Mouse (Mus musculus) heart, postnatal 0 days (tissue): Measurements from ENCODE around the gene 1700016D06Rik. TPM values are rescaled to one million over a fixed set of nuclear protein-coding genes. Genes with fewer than 3 reads are reported as not detected.

Experiments
- ATAC-seq: fragments of 200-750 bp; cut with Nextera tagmentation; 2 replicates; pipeline ENCODE4 v1.8.0; 2017; ENCODE audit warnings: low read depth, moderate number of reproducible peaks, moderate library complexity; ENCODE audit not compliant: insufficient read depth
- DNase-seq: peaks from one replicate; pipeline ENCODE4 v3.0.0-alpha.2; 2016; ENCODE audit warnings: low spot score
- H3K27ac ChIP-seq: fragments of 300-500 bp; sonication (generic); 2 replicates; pipeline ENCODE4 v1.5.1; 2014; ENCODE audit warnings: low read depth, mild to moderate bottlenecking
- H3K27me3 ChIP-seq: fragments of 300-500 bp; sonication (generic); 2 replicates; pipeline ENCODE4 v1.6.1; 2014; ENCODE audit warnings: low read length, mixed read lengths; ENCODE audit not compliant: control insufficient read depth, insufficient read depth
- H3K36me3 ChIP-seq: fragments of 300-500 bp; sonication (generic); replicated peaks from 2 replicates; pipeline ENCODE4 v1.6.1; 2014; ENCODE audit warnings: low read length, mixed read lengths; ENCODE audit not compliant: control insufficient read depth, insufficient read depth
- H3K4me1 ChIP-seq: fragments of 300-500 bp; sonication (generic); 2 replicates; pipeline ENCODE4 v1.6.1; 2014; ENCODE audit warnings: antibody characterized with exemption; ENCODE audit not compliant: control insufficient read depth, insufficient read depth
- H3K4me2 ChIP-seq: fragments of 300-500 bp; sonication (generic); 2 replicates; pipeline ENCODE4 v1.6.1; 2014; ENCODE audit warnings: low read depth, mild to moderate bottlenecking, low read length, moderate library complexity
- H3K4me3 ChIP-seq: fragments of 300-500 bp; sonication (generic); 2 replicates; pipeline ENCODE4 v1.5.1; 2014; ENCODE audit warnings: low read depth, low read length
- H3K9ac ChIP-seq: fragments of 300-500 bp; sonication (generic); replicated peaks from 2 replicates; pipeline ENCODE4 v1.6.1; 2014; ENCODE audit warnings: low read depth, low read length, mixed read lengths
- H3K9me3 ChIP-seq: fragments of 300-500 bp; sonication (generic); replicated peaks from 2 replicates; pipeline ENCODE4 v1.6.1; 2016; ENCODE audit warnings: low read length; ENCODE audit not compliant: control insufficient read depth
- CTCF ChIP-seq: IDR thresholded peaks from 2 replicates; pipeline ENCODE4 v1.5.1; 2016; ENCODE audit warnings: antibody characterized with exemption, control low read depth, low read depth
- EP300 ChIP-seq: IDR thresholded peaks from 2 replicates; pipeline ENCODE4 v1.6.1; 2016; ENCODE audit warnings: antibody characterized with exemption, low read depth
- WGBS: fragments of 180-500 bp; shearing (Covaris S2); extraction: QIAGEN DNeasy Blood & Tissue Kit; methylation state at CpG from one replicate; pipeline ENCODE4 v1.1.7; 2014; 5-methylcytosine and 5-hydroxymethylcytosine counted together
- polyA plus RNA-seq: library from polyadenylated mRNA; unstranded; fragments of >200 nt; fragmentation: Nextera tagmentation; extraction: Ambion mirVana; gene quantifications from 2 replicates; pipeline ENCODE4 v1.2.1, GENCODE M21; 2015
- total RNA-seq: library from RNA; depleted of rRNA; stranded (reverse); fragments of >200 nt; gene quantifications from 2 replicates; pipeline ENCODE4 v1.2.3, GENCODE M21; 2014; ENCODE audit warnings: low replicate concordance

Gene 1700016D06Rik
- total and polyA plus RNA-seq, 2 experiments from 2014 or later = not detected

- ATAC-seq (no peak), DNase-seq (no peak)
- Histone ChIP-seq H3K27me3 (no peaks in the 10 kb centered on the region), H3K4me1 (0 out of 2 replicates have a peak, but pooled peaks cover 5% of the 10 kb centered on the region), H3K36me3 (no peaks in the 10 kb centered on the region; the same call in 1 of the 2 replicates), H3K4me2 (no peak overlapping the region), H3K4me3 (no peak overlapping the region), H3K9me3 (no peaks in the 10 kb centered on the region), H3K27ac (no peak overlapping the region), H3K9ac (no peak overlapping the region)
- TF ChIP-seq EP300 = no peak
- TF ChIP-seq CTCF = peak; percentile 31
- 85% methylated on average over 5 of the region's 5 CpGs for WGBS
Measured at GRCm38 (mm10) chr8:11739082-11739481, 38.2 kb upstream of the 1700016D06Rik start.

- H3K9ac ChIP-seq = no peak overlapping the region
- H3K4me1 ChIP-seq = 0 out of 2 replicates have a peak, but pooled peaks cover 5% of the 10 kb centered on the region
- no peak overlapping the region for H3K4me3 ChIP-seq
- no peak overlapping the region for H3K27ac ChIP-seq
- no peak for ATAC-seq
- 69% methylated on average over 6 of the region's 6 CpGs for WGBS
- H3K36me3 ChIP-seq = no peaks in the 10 kb centered on the region; the same call in 1 of the 2 replicates
- no peak for TF ChIP-seq EP300
- TF ChIP-seq CTCF = no peak
- H3K9me3 ChIP-seq = no peaks in the 10 kb centered on the region
- H3K4me2 ChIP-seq = no peak overlapping the region
- no peak for DNase-seq
- H3K27me3 ChIP-seq = no peaks in the 10 kb centered on the region
Measured at GRCm38 (mm10) chr8:11737096-11737495, 36.2 kb upstream of the 1700016D06Rik start.

GRCm38 (mm10) chr8:11735672-11736235 is 34.9 kb upstream of the 1700016D06Rik start:
- H3K4me3 ChIP-seq = no peak overlapping the region
- TF ChIP-seq EP300 (no peak), CTCF (no peak)
- H3K4me1 ChIP-seq = no peaks in the 10 kb centered on the region
- H3K4me2 ChIP-seq = no peak overlapping the region
- no peaks in the 10 kb centered on the region for H3K9me3 ChIP-seq
- H3K27ac ChIP-seq = no peak overlapping the region
- ATAC-seq (no peak), DNase-seq (no peak)
- H3K9ac ChIP-seq = no peak overlapping the region
- no peaks in the 10 kb centered on the region for H3K27me3 ChIP-seq
- no peaks in the 10 kb centered on the region; the same call in 1 of the 2 replicates for H3K36me3 ChIP-seq
- 77% methylated on average over 15 of the region's 15 CpGs for WGBS

- peaks cover 17% of the 10 kb centered on the region for H3K4me1 ChIP-seq
- no peak for ATAC-seq
- 0 out of 2 replicates have a peak overlapping the region, but pooled peaks have one; percentile 5 for H3K4me3 ChIP-seq
- peak overlapping the region; percentile 77 for H3K4me2 ChIP-seq
- no peak for TF ChIP-seq EP300
- H3K27me3 ChIP-seq = peaks cover 25% of the 10 kb centered on the region
- DNase-seq = no peak
- H3K27ac ChIP-seq = peak overlapping the region; percentile 43
- H3K9ac ChIP-seq = no peak overlapping the region; the same call in 1 of the 2 replicates
- 29% methylated on average over 12 of the region's 12 CpGs for WGBS
- H3K9me3 ChIP-seq = no peaks in the 10 kb centered on the region
- H3K36me3 ChIP-seq = no peaks in the 10 kb centered on the region
Measured at GRCm38 (mm10) chr8:11730271-11730940, 29.5 kb upstream of the 1700016D06Rik start.

- peak overlapping the region; percentile 97 for H3K27ac ChIP-seq
Measured at GRCm38 (mm10) chr8:11728482-11729295, 27.8 kb upstream of the 1700016D06Rik start.

More at GRCm38 (mm10) chr8:11728482-11729295, 27.8 kb upstream of the 1700016D06Rik start:
- Histone ChIP-seq H3K4me3 (peak overlapping the region; percentile 84), H3K9me3 (no peaks in the 10 kb centered on the region), H3K36me3 (no peaks in the 10 kb centered on the region), H3K27me3 (peaks cover 35% of the 10 kb centered on the region), H3K9ac (peak overlapping the region; percentile 88), H3K4me2 (peak overlapping the region; percentile 77), H3K4me1 (peaks cover 17% of the 10 kb centered on the region)
- WGBS = 2% methylated on average over 42 of the region's 61 CpGs
- TF ChIP-seq EP300 (no peak), CTCF (no peak)
- ATAC-seq (peak; percentile 31), DNase-seq (no peak)
